Mouse (Mus musculus) left cerebral cortex, postnatal 25 days (tissue): ENCODE measurements around the gene Nup107. TPM values are rescaled to one million over a fixed set of nuclear protein-coding genes. Genes with fewer than 3 reads are reported as not detected.

Experiments used
- DNase-seq, 2 experiments: peaks; one replicate each; pipeline ENCODE4 v3.0.0; 2022; ENCODE audit warnings: low spot score in 2 of 2, mixed read lengths in 1 of 2
- intact Hi-C: fragments of 180-260 bp; cut with DNase I; formaldehyde crosslinking; loops from one replicate; pipeline ENCODE4 v1.15.1; 2025
- total RNA-seq, 2 experiments: library from RNA; stranded (reverse); gene quantifications; 2 replicates each; pipeline ENCODE4 v1.2.3; 2021

The Nup107 gene
- total RNA-seq, 2 experiments from 2014 or later, result 13.7 to 15.5 TPM

DNA sequence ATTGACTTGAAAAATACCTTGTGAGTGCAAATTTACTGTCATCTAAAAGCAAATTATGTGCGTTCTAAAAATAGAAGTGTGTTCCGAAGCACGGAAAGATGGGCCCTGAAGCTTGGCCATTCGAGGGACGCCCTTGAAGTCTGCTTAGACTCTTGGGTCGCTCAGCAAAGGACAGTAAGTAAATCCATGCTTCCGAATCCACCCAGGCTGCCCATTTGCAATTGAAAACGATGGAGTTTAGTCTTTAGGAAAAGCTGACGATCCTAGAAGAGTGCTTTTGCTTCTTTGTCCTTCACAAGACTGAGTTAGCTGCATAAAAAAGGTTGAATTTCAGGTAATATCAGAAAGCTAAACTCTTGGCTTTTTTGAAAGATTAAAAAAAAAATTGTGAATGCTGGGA is 13.4 kb upstream of the Nup107 start:
- intact Hi-C loops, result no loop called here
- no peak for DNase-seq

DNA sequence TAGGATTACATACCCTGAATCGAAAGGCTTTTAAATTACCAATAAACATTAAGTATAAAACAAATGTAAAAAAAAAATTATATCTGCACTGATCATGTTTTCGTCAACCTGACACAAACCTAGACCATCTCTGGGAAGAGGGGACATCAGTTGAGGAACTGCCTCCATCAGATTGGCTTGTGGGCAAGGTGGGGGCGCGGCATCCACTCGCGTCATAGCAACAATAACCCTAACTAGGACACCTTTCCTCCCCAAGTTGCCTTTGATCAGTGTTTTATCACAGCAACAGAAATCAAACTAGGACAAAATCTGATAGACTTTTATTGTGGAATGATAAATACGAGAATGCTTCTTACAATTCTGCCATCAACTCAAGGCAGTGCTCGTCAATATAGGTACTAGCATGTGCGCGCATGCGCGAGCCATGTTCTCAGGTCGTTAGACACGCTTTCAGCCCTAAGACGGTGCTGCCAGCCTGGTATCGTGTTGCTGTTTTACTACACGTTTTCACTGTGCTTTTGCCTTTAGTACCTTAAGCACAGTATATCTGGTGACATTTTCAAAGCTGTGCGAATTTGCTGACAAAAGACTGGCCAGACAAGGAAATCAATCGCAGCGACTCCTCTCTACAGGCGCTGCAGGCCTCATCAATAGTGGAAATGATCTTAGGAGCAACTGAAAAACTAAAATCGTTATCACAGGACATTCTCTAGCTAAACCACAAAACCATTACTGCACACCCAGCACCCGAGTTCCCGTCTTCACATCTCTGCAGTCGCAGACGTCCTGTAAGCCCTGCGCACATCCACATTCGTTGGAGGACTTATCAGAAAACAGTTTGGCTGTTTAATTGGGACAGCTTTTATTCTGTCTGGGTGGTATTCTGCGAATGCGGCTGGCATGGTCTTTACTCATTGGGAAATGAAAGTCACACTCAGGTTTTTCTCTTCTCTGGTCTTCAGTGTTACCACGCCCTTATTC is 11.7 kb upstream of the Nup107 start:
- DNase-seq, result no peak
- intact Hi-C loops, result no loop called here

DNA sequence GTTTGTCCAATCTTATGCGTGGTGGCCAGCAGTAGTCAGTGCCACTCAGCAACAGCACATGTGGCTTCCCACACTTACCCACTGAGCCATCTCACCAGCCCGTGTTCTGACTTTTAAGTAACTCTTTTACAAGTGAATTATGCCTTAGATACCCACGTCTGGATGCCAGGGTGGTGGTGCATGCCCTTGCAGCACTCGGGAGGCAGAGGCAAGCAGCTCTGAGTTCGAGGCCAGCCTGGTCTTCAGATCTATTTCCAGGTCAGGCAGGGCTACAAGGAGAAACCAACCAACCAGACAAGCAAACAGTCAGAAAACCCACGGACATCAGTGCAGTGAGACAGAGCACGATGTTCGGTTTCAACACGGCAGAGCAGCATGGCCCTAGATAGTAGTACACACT is 9.4 kb upstream of the Nup107 start:
- intact Hi-C loops, result no loop called here
- no peak for DNase-seq

DNA sequence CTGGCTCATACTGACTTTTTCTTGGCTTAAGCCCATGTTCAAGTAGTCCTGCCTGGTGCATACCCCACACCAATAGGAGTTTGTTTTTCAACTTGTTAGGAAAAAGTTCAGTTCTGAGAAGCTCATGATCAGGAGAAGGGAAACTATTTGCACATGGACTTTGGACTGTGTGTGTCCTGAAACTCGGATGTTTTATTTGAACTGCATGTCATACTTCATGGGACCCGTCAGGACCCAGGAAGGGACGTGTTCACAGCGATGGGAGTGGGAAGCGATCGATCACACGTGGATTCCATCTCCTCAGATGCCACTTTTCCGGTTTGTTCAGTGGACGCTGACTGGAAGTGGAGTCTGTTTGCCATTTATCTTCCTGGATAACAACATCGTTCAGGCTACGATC is 7.3 kb upstream of the Nup107 start:
- DNase-seq, result no peak
- intact Hi-C loops, result no loop called here

DNA sequence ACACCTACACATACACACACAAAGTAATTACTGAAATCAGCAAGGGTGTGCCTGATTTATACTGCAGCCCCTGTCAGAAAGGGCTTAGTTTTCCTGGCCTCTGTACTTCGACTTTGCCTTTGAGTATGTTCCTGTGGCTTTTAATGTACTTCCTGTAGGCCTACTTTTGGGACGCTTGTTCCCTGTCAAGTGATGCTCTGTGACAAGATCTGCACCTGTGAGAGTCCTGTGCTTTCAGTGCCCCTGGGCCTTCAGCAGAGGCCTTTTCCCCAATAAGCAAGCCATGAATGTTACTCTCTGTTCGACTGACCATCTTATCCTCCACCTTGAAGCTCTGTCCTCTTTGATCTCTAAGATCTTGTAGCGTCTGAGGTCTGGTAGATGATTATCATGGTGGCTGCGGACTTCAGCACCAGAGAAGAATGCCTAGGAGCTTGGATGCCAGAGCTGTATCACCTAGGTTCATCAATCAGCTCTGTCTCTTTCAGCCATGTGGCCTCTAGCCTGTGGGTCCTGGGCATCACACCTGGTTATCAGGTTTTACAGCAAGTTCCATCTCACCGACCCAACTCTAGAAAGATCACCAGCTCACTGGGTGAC is 6.0 kb upstream of the Nup107 start:
- DNase-seq, result no peak
- intact Hi-C loops, result no loop called here

DNA sequence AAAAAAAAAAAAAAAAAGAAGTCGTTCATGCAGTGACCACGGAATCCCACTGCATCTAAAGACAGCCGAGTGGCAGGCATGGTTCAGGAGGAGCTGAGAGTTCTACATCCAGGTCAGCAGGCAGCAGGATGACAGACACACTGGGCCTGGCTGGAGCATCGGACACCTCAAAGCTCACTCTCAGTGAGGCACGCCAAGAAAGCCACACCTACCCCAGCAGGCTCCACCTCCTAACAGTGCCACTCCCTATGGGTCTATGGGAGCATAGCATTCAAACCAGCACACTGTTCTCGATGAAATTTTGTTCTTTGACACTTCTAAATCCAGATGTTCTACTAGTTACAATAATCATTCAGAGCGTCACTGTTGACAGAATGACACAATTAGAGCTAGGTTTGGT is 5.2 kb upstream of the Nup107 start:
- DNase-seq, result no peak
- intact Hi-C loops, result no loop called here

DNA sequence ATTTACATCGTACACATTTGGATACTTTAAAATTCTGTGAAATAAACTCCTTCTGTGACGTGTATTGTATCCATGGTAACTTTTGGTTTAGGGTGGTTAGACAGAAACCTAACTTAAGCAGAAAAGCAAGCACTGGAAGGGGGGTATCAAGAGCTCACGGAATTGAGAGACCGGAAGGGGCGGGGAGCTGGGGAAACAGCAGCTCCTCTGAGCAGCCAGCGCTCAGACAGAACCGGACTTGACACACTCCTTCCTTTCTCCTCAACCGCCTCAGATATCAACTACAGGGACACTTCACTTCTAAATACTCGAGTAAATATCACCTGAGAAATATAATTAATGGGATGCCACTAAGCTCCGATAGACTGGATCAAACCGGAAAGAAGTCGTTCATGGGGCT is 4.6 kb upstream of the Nup107 start:
- intact Hi-C loops, result no loop called here
- no peak for DNase-seq

DNA sequence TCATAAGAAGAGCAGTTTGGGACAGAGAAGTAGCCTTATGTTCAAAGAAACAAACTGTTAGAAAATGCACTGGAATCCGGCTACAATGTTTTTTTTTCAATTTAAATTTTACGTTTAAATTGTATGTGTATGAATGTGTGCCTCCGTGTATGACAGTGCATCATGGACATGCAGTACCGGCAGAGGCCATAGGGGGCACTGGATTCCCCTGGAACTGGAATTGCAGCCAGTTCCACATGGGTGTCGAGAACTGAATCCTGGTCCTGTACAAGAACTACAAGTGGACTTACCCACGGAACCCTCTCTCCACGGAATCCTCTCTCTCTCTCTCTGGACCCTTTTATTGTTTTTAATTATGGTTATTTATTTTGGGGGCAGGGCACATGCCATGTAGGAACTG is 3.7 kb upstream of the Nup107 start:
- no peak for DNase-seq
- intact Hi-C loops, result no loop called here

DNA sequence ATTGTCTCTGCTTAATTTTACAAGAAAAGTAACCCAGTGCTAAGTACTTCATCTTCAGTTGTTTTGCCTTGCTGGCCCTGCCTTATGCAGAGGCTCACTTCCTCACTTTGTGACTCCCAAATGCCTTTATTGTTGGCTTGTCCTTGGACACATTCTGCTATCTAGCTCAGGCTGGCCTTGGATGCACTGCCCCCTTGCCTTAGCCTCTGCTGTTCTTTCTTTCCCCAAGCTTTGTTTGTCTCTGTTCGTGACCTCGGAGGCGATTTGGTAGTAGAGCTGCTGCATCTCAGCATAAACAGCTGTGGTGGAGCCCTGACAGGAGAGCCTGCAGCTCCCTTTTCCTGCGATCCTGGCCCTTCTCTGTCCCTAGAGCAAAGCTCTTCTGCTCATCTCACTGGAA is 2.7 kb upstream of the Nup107 start:
- intact Hi-C loops, result no loop called here
- DNase-seq, result no peak

DNA sequence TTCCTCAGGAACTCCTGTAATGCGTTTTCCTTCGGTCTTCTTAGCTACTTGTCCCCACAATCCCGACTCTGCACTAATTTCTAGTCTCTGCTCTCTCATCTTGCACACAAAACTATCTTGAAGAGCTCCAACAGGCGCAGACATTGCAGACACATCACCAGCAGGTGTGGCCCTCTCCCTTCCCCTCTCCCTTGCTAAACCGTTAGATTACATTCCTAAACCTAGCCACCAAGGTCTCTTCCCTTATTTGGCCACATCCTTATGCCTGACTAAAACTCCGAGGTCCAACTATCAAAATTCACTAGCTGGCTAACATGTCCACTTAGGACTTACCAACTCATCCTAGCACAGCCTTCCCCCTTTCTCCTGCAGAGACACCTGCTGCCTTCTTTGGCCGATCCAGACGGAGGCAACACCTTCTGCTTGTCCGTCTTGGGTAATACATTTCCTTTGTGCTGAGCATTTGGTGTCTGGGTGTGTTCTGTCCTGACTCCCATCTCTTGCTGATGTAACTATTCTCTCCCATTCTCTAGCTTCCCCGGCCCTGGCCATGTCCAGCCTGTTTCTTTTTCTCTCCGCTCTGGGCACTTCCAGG is 1.0 kb upstream of the Nup107 start:
- intact Hi-C loops, result loop anchor here (2.0 kb wide), 2 partner anchors 51 to 317 kb away; no protein-coding TSS in a partner anchor
- DNase-seq, result no peak

DNA sequence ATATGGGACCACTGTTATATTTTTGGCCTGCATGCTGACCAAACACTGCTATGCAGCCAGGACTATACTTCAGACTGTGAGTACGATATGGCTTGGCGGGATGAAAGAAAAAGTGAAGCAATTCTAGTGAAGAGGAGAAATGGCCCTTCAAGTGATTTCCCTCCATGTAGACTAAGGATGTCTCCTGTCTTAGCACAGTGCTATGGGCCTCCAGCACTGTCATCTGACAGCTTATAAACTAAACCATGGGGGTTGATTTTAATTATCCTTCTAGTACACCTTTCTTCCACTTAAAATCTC is 1.4 kb downstream of the Nup107 start:
- intact Hi-C loops, result no loop called here
- no peak for DNase-seq

DNA sequence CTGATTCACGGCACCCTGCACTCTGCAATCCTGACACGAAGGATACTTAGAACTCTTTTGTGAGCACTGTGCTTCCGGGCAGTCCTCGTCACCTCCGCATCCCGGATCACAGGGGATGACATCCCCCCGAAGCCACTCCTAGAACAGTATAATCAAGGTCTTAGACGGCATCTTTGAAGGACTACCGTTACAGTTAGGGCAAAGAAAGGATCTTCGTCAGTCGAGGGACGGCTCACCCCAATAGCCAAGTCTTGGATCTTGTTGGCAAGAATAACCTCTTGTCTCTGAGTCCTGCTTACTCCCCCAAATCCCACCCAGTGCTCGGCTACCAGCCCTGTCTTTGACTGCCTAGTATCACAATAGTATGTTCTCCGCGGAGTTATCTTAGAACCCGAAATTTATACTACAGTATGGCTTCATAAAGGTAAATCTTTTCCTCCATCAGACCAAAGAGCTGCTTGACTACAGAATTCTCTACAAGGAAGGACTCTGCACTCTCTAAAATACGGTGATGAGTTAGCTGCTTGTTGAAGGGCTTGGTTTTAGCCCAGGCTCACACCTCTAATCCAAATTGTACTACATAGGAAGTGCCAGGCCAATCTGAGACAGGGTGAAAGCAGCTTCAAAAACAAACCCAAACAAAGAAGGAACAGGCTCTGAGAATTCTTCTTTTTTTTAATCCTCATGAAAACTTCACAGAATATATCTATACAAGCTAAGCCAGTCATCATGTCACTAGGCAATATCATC is 1.9 kb downstream of the Nup107 start:
- intact Hi-C loops, result no loop called here

DNA sequence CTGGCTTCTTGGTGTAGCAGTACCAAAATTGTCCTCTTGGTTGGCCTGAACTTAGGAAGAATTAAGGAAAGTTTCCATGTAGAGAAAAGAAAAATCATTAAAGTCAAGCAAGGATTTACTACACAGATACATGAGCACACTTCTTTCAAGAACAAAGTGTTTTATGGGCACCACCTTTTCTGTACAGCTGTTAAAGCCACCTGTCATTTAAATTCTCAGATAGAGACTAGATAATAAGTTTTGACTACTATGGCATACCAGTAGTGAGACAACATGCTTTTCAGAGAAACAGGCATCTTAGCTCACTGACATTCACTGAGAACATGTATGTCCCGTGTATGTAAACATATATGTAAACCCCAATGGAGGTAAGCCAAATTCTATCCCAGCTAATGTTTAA is 2.5 kb downstream of the Nup107 start:
- DNase-seq, result no peak
- intact Hi-C loops, result no loop called here

More for the DNA sequence above, 1.9 kb downstream of the Nup107 start:
- DNase-seq, result no peak

DNA sequence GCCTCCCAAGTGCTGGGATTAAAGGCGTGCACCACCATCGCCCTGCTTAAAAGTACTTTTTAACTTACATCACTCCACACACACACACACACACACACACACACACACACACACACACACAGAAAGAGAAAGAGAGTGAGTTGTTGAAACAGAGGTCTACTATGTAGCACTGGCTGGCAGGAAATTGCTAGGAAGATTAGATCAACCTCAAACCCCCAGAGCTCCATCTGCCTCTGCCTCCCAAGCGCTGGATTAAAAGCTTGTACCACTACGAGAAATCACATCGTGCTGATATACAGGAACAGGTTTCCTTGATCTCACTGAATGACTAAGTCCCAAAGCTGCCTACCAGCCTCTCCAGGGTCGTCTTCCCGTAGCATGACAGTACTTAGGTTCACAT is 7.9 kb downstream of the Nup107 start:
- intact Hi-C loops, result no loop called here
- no peak for DNase-seq

DNA sequence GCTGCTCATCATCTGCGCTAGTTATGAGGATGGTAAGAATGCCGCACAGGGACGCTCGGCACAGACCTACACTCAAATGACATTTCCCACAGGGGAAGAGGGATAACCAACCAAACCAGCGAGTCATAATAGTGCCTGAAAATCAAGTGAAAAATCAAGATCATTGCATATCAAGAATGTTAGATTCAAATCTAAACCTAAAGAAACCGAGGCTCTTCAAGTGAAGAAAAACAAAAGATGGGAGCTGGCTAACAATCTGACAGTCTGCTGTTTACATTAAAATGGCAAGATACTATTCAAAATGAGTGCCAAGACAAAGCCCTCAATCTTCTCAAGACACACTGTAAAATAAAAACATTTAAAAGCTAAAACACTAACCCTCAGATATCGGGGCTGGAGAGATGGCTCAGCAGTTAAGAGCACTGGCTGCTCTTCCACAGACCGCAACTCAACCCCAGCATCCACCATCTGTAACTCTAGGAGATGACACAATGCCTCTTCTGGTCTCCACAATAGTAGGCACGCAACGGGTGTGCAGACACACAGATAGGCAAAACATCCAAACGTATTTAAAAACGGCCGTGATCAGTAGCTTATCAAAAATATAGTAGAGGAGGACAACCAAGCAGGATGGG is 8.6 kb downstream of the Nup107 start:
- intact Hi-C loops, result no loop called here
- DNase-seq, result no peak

DNA sequence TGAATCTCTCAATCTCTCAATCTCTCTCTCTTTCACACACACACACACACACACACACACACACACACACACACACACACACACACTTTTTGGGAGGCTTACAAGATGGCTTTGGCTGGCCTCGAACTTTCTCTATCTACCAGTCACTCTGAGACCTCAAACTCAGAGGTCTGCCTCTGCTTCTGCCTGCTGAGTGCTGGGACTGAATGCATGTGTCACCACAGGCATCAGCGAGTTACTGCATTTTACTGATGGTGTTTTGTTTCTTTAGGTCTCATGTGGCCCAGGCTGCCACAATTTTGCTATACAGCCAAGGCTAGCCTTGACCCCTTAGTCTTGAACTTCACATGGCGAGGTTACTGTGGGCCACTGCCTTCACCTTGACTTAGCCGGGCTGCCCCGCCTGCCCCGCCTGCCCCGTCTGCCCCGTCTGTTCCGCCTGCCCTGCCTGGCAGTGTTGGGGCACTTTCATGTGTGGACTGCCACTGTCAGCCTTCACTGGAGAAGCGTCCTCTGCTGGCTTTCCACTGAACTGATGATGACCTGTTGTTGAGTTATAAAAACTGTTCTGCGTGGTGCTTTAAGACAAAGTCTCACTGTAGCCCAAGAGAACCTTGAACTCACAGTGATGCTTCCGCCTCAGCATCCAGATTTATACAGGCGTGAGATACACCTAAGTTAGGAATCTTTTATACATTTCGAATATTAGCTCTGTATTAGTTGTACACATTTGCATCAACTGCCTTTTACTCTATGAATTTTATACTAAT is 9.8 kb downstream of the Nup107 start:
- DNase-seq, result no peak
- intact Hi-C loops, result no loop called here

DNA sequence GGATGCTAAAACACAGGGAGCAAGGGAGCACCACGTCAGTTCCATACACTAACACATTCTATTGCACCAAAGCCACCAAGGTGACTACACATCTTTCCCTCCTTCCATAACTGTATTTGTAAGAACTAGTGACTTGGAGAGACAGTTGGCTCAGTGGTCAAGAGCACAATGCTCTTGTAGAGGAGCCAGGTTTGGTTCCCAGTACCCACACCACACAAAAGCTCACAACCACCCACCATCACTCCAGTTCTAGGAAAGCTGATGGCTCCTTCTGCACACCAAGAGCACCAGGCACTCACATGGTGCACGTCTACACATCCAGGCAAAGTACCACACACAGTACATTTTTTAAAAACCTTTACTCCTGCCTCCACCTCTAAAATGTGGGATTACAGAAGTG is 10.4 kb downstream of the Nup107 start:
- intact Hi-C loops, result no loop called here
- DNase-seq, result no peak

DNA sequence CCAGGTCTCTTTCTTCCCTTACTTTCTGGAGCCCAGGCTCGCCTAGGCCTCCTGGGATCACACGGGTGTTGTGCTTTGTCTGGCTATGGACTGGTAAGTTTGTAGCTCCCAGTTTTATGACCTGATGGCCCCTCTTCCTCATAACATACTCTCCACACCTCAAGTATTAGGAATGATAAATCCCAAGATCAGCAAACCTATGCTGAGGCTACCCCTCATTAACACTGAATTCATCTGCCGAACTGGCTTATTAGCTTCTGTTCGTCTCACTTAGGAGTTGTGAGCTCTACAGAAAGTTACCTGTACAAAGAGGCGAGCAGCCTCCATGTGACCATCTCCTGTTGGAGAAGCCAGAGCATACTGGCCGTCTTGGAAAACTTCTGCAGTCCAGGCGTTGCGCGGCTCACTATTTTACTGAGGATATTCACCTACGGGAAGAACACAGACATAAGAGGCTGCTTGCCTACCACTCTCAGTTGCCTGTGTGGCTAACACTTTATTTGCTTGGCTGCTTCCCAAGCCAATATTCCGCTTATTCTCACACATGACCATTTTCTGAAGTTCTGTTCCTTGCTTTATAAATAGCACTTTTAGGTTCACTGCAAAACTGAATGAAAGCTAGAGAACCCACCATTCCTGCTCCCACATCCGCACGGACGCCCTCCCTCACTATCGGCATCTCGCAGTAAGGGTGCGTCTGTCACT is 11.3 kb downstream of the Nup107 start:
- intact Hi-C loops, result no loop called here
- DNase-seq, result no peak
